Mouse (Mus musculus) thymus, adult 18-20 months (tissue): Measurements from ENCODE around the gene Gls2.
"Not testable (repeated sequence)": the region's sequence is repeated elsewhere in the genome, so short reads cannot be mapped to it uniquely, and the experiment has no call there.

ENCODE experiments used
- DNase-seq, 2 experiments: peaks; one replicate each; pipeline ENCODE4 v3.0.0; 2022; ENCODE audit warnings: mixed read lengths in 2 of 2

Gene Gls2

DNA sequence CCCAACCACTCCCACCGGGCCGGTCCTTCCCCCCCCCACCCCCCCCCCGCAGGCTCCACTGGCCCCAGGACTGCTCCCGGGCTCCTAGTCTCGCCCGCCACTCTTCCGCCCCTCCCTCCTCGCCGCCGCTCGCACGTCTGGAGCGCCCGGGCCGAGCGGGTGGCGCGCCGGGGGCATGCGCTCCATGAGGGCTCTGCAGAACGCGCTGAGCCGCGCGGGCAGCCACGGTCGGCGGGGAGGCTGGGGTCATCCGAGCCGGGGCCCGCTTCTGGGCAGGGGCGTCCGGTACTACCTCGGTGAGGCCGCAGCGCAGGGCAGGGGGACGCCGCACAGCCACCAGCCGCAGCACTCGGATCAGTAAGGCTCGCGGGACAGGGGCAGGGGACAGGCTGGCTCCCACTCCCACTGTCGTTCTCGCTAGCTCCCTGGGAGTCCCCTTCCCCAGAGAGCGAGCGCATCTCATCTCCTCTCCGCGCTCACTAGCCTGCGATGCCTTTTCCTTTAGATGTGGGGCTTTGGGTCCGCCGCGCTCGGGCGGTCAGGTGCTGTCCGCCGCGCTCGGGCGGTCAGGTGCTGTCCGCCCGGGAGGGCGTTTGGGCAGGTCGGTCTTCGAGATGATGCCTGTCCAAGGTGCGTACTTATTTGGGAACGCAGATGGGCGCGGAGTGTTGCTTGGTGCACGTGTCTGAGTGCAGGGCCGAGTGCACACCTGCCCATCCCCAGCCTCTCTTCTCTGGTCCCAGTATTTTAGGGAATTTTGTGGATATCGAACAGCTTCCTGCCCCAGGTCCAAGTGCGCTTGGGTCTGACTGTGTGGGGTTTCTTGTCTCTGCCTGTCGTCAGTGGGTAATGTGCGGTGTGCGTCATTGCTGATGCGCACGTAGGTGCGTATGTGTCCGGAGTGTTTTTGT lies 549 bp downstream of the Gls2 start:
- no peak for DNase-seq

DNA sequence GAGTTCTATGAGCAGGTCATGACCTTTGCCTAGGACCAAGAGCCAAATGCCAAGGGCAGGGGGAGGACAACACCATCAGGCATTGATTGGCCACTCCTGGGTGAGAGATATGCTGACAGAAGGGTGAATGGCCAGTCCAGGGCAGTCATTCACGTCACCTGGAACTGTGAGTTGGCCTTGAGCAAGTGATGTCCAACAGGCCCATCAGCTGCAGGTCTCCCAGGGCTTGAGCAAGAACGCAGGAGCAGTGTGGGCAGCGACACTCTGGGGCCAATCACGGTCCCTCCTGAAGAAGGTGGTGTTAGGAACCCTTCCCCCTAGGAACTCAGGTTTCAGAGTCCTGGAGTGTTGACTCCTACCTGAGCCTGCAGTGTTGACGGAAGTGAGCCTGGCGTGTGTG lies 7.6 kb downstream of the Gls2 start:
- no peak for DNase-seq

- no peak for DNase-seq
These were observed 10.7 kb downstream of the Gls2 start for GRCm38 (mm10) chr10:128204941-128205340.

GRCm38 (mm10) chr10:128208326-128208725 lies 14.1 kb downstream of the Gls2 start:
- no peak for DNase-seq

GRCm38 (mm10) chr10:128209311-128210009 lies 15.2 kb downstream of the Gls2 start:
- no peak for DNase-seq

DNA sequence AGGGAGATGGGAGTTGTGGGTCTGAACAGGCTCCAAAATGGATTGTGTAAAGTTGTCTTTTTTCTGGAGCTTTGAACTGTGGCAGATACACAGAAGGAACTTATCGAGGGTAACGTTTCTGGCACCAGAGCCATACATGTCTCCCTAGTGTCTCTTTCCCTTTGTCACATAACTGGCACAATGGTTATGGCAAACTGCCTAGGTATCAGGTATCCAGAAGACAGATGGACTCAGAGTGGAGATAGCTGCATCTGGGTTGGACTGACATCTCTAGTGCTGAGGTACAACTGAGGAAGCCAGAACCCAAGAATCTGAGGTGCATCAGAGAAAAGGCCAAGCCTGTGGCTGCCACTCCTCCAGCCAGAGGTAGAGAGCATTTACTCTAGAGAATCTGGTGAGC lies 15.9 kb downstream of the Gls2 start:
- no peak for DNase-seq

GRCm38 (mm10) chr10:128210954-128211353 lies 16.7 kb downstream of the Gls2 start:
- DNase-seq, result no peak

DNA sequence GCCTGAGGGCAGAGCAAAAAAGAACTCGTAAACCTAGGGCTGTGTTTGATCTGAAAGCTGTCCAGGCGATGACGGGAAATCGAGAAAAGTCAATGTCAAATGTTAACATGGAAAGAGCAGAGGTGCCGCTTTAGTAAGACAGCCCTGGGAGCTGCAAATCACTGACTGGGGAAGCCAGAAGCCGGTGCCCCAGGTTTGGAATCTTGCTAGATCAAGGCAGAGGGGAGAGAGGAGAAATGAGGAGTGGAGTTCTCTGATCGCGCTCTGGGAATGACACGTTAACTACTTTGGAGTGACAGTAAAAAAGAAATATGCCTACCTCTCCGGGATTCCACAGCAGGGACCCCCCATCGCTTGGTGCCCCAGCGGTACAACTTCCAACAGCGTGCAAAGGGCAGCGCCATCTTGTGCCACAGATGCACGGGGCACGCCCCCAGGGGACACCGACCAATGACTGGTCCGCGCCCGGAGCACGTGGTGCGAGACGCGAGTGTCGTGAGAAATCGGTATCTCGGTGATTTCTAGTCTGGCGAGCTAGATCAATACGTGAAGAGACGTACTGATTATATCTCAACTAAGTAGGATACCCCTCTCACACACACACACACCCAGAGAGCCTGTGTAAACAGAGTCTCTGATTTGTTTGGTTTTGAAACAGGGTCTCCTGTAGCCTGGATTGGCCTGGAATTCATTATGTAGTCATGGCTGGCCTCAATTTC lies 17.3 kb downstream of the Gls2 start, which contains the start of gene Spryd4:
TSS of gene Spryd4 (minus strand) at position 418 of the 719 bp plus-strand sequence.
- peak; percentile 76 to 77 for DNase-seq

GRCm38 (mm10) chr10:128212148-128212547 lies 17.9 kb downstream of the Gls2 start:
- DNase-seq, result no peak

GRCm38 (mm10) chr10:128212871-128213323 lies 18.6 kb downstream of the Gls2 start:
- peak in 1 of 2 experiments; percentile 57 for DNase-seq

DNA sequence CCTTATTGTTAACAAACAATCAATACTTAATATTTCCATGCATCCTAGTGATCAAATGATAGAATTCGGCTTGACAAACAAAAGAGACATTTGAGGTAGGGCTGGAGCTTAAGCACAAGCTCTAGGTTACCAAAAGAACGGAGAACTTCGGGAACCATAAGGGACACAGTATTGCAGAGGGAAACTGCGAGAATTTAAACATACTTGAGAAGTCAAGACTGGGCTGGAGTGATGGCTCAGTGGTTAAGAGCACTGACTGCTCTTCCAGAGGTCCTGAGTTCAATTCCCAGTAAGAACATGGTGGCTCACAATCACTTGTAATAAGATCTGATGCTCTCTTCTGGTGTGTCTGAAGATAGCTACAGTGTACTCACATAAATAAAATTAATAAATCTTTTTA lies 19.9 kb downstream of the Gls2 start:
- not testable (repeated sequence) for DNase-seq

DNA sequence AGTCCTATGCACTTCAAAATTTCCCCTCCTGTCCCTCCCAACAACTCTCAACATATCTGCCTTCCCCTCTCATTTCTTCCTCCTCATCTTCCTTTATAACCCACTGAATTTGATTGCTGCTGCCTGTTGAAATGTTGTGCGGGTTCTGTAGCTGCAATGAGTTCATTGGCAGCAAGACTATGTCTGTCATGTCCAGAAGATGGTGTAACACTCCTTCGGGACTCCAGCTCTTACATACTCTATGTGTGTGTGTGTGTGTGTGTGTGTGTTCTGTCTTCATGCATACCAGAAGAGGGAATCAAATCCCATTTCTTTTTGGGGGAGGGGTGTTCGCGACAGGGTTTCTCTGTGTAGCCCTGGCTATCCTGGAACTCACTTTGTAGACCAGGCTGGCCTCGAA lies 20.7 kb downstream of the Gls2 start:
- no peak for DNase-seq

DNA sequence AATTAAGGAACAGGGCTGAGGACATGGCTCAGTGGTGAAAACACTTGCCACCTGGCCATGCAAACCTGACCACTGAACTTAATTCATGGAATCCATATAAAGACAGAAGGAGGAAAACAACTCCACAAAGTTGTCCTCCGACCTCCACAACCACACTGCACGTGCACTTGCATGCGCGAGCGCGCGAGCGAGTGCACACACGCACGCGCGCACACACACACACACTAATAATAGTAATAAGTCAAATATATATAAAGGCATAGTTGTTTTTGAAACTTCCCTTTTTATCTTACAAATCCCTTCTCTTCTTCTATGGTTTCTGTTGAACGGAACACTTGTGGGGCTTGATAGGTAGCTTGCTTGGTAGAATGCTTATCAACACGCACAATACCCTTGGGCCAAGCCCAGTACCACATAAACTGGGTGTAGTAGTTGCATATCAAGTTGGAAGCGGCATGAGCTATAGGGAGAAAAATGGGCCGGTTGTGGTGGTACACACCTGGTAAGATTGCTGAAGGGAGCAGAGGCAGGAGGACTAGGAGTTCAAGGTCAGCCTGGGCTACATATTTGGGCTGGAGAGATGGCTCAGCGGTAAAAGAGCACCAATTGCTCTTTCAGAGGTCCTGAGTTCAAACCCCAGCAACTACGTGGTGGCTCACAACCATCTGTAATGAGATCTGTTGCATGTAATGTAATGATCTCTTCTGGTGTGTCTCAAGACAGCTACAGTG lies 24.3 kb downstream of the Gls2 start:
- no peak for DNase-seq

GRCm38 (mm10) chr10:128221533-128222286 lies 27.5 kb downstream of the Gls2 start:
- DNase-seq, result no peak

DNA sequence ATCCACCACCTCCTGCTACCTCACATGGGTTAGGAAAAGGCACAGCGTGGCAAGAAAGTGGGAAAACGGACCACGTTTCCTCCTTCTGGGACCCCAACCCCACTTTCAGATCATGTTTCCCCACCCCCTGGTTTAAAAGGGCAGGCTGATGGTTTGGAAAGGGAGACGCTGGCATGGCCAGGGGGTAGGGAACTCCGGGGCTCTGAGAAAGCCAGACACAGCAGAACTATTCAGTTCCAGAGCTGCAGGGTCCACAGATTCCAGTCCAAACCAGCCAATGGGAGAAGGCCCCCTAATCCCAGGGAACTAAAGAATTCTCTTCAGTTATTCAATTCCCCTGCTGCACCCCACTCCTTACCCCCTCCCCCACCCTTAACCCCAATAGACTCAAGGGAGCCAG lies 30.8 kb downstream of the Gls2 start:
- no peak for DNase-seq

GRCm38 (mm10) chr10:128225538-128225937 lies 31.3 kb downstream of the Gls2 start, which contains the start of gene Mip:
Gene Mip, plus strand, starts transcription at chr10:128225838.
- DNase-seq, result no peak

GRCm38 (mm10) chr10:128227592-128227991 lies 33.3 kb downstream of the Gls2 start:
- DNase-seq, result no peak

DNA sequence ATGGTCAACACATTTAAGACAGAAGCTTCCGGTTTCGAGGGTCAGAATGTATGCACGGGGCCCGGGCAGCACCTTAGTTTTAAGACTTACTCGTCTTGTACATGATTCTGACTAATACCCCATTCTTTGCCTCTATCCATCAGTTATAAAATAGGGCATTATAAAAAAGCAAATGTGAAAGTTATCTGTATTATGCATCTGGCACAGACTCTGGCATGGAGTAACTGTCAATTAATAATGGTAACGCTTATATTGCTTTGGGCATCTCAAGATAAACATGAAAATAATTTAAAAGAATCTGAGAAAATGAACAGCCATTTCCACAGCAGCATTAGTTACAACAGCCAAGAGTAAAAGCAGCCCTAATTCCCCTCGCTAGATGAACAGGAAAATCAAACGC lies 33.8 kb downstream of the Gls2 start:
- DNase-seq, result no peak

DNA sequence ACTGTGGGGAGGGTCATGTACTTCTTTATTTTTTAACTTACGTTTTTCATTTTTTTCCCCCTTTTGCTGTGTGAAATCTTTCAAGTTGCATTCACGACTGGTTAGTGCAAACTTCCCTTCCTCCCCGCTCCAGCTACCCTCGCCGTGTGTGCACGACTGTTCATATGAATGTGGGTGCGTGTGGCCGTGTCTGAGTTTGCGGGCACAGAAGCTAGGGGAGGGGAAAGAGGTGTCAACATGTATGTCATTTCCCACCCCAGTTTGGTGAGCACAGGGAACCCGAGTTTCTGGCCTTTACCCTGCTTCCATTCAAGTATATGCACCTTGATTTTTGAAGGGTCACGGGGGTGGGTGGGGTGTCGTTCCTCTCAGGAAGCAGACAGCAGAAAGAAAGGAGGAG lies 36.3 kb downstream of the Gls2 start:
- no peak for DNase-seq

DNA sequence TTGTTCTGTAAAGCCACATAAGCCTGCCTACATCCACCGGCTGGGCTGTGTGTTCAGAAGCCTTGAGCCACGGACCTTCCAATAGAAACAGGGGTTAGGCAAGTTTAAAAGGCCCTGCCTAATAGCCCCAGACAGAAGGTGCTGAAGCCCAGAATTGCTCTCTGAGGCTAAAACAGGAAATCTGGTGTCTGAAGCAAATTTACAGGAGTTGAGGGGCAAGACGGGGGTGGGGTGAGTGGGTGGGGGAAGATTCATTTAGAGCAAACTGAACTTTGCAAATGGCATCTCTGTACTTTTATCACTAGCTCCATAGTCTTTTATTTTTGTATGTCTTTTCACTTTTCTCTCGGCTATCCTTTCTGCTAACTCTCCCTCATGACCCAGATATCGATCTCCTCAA lies 36.9 kb downstream of the Gls2 start:
- no peak for DNase-seq

- DNase-seq, result peak; percentile 77 to 80
These were observed 37.6 kb downstream of the Gls2 start, which contains the start of gene Timeless for GRCm38 (mm10) chr10:128231697-128232419. Gene Timeless, plus strand, starts transcription at chr10:128232065.
